Comparison of ENCODE assay signal across 8 mouse cellular contexts in the genomic region with DNA sequence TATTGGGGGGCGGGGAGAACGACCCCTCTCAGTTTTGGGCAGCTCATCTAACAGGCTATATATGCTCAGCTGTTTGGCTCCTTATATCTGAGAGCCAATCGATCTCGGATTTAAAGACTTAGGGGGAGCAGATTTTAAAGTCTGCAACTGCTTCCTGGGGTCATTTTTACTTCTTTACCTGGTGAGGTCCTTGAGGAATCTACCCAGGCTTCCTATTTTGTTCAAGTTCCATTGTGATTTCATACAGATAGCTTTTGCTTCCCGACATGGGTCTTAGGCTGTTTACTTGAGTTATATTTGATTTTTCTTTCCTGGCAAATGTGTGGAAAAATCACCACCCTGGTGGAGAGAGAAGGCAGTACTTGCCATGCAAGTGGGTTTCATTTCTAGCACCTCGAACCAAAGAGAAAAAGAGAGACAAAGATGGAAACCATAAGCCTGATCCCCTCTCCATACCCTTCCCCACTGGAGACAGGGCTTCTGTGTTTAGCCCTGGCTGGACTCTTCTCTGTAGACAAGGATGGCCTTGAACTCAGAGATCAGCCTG. TPM values are rescaled to one million over a fixed set of nuclear protein-coding genes. Genes with fewer than 3 reads are reported as not detected.
DNase-seq lines count a peak whose midpoint lies in the region; ATAC-seq and TF ChIP-seq lines count a peak whose summit lies in the region.

No protein-coding gene starts in this region.

- peak overlapping the region; percentile 95 for H3K4me2 ChIP-seq in forebrain, embryonic 15.5 days (replicated peaks)

- H3K4me1 ChIP-seq in erythroblast, embryonic 14.5 days (ENCODE audit: control insufficient read depth), result peaks cover 22% of the 10 kb centered on the region
- peaks cover 18% of the 10 kb centered on the region for H3K4me1 ChIP-seq in forebrain, embryonic 15.5 days
- peaks cover 9% of the 10 kb centered on the region for H3K4me1 ChIP-seq in thymus, adult 2 months (replicated peaks; ENCODE audit: control insufficient read depth, insufficient read depth, low read length)

- peak overlapping the region; percentile 82 for H3K4me3 ChIP-seq in erythroblast, embryonic 14.5 days (replicated peaks)
- H3K4me3 ChIP-seq in forebrain, embryonic 15.5 days, result peak overlapping the region; percentile 97
- H3K4me3 ChIP-seq in macrophage (ENCODE audit: inconsistent target), result peak overlapping the region; percentile 63
- H3K4me3 ChIP-seq in thymus, adult 2 months (ENCODE audit: control insufficient read depth, insufficient read depth, low read length), result no peak overlapping the region

- TF ChIP-seq POLR2A in thymus, adult 2 months (IDR thresholded peaks at IDR 0.05; ENCODE audit: control insufficient read depth, extremely low read depth, insufficient read depth, low read length, poor library complexity), result no peak

- WGBS in forebrain, embryonic 15.5 days, result 31% methylated on average over 6 of the region's 6 CpGs
- WGBS in macrophage (ENCODE audit: missing documents), result 26% methylated on average over 6 of the region's 6 CpGs
- WGBS in thymus, adult 2 months, result 28% methylated on average over 6 of the region's 6 CpGs

- H3K36me3 ChIP-seq in erythroblast, embryonic 14.5 days (ENCODE audit: control insufficient read depth), result no peaks in the 10 kb centered on the region
- H3K36me3 ChIP-seq in forebrain, embryonic 15.5 days, result 0 out of 2 replicates have a peak, but pooled peaks cover 2% of the 10 kb centered on the region
- H3K36me3 ChIP-seq in macrophage (ENCODE audit: inconsistent target), result no peaks in the 10 kb centered on the region
- H3K36me3 ChIP-seq in thymus, adult 2 months (ENCODE audit: control insufficient read depth, insufficient read depth, low read length), result no peaks in the 10 kb centered on the region

- no peaks in the 10 kb centered on the region for H3K9me3 ChIP-seq in erythroblast, embryonic 14.5 days (ENCODE audit: control insufficient read depth, low read length)
- no peaks in the 10 kb centered on the region for H3K9me3 ChIP-seq in forebrain, embryonic 15.5 days

- no peak for TF ChIP-seq CTCF in thymus, adult 2 months (IDR thresholded peaks at IDR 0.05; ENCODE audit: borderline replicate concordance, control insufficient read depth, extremely low read depth, insufficient read depth, low read length, poor library complexity)

- H3K9ac ChIP-seq in forebrain, embryonic 15.5 days (replicated peaks), result peak overlapping the region; percentile 94

- H3K79me2 ChIP-seq in macrophage (ENCODE audit: inconsistent target), result peaks cover 35% of the 10 kb centered on the region; the same call in 1 of the 2 replicates

- peak overlapping the region; percentile 95; the same call in 1 of the 2 replicates for H3K27ac ChIP-seq in forebrain, embryonic 15.5 days (replicated peaks)
- H3K27ac ChIP-seq in macrophage, result no peak overlapping the region
- H3K27ac ChIP-seq in thymus, adult 2 months (ENCODE audit: control insufficient read depth, insufficient read depth, low read length), result no peak overlapping the region

- ATAC-seq in erythroblast, adult 5-6 weeks (replicated peaks; ENCODE audit: low FRiP score, poor library complexity, severe bottlenecking), result no peak
- ATAC-seq in forebrain, embryonic 15.5 days (replicated peaks), result no peak

- peak; percentile 34 for DNase-seq in 416B (ENCODE audit: low read depth)
- DNase-seq in layer of hippocampus, postnatal 36 days, result no peak
- no peak for DNase-seq in left cerebral cortex, adult 9 months (ENCODE audit: low spot score in 2 of 2)
- DNase-seq in thymus, adult 2 months, result no peak

- H3K27me3 ChIP-seq in erythroblast, embryonic 14.5 days (ENCODE audit: control insufficient read depth), result peaks cover 36% of the 10 kb centered on the region
- H3K27me3 ChIP-seq in forebrain, embryonic 15.5 days, result no peaks in the 10 kb centered on the region
- H3K27me3 ChIP-seq in thymus, adult 2 months (ENCODE audit: control insufficient read depth, insufficient read depth, low read length), result no peaks in the 10 kb centered on the region

RNA-seq across cellular contexts. Expression of gene Slc7a6, which starts 1.4 kb away (rescaled TPM):
- polyA plus RNA-seq in erythroblast, embryonic 14.5 days (2012), result 0.03 and 0.06 TPM in 2 replicates
- 2.5 and 3.8 TPM in 2 replicates for total RNA-seq in erythroblast, adult 5-6 weeks (2015; ENCODE audit: low replicate concordance)
- 2.2 and 2.5 TPM in 2 replicates for total RNA-seq in erythroblast, adult 5-6 weeks (2017; ENCODE audit: low replicate concordance)
- polyA plus RNA-seq in forebrain, embryonic 15.5 days (2015; fragmentation: Nextera tagmentation; extraction: Ambion mirVana), result 62.2 and 69.2 TPM in 2 replicates
- 10 to 100 TPM in 13 of 26 experiments, 1 to 10 TPM in 13; 4.6 to 16.6 (median 9.9) TPM for total RNA-seq in macrophage (2018; cell fraction: chromatin; rRNA removed)
- total RNA-seq in macrophage (2018; cell fraction: cytosol; rRNA removed), result 1 to 10 TPM; 3.3 to 5.8 (median 4.6) TPM
- 10 to 100 TPM in 13 of 26 experiments, 1 to 10 TPM in 13; 3.4 to 26.8 (median 9.7) TPM for total RNA-seq in macrophage (2018; cell fraction: nucleus; rRNA removed)
- polyA plus RNA-seq in macrophage (2018), result 4.4 to 10.2 TPM (median 4.9 TPM) in 3 replicates
- total RNA-seq in layer of hippocampus, postnatal 36 days (2021), result 10 to 100 TPM; 22.2 to 32.7 TPM
- polyA plus RNA-seq in thymus, adult 2 months (2012; rRNA removed), result 96.3 and 103 TPM in 2 replicates

RNA-seq across cellular contexts. Expression of gene Pla2g15, which starts 19.8 kb away (rescaled TPM):
- 0.10 and 0.11 TPM in 2 replicates for polyA plus RNA-seq in erythroblast, embryonic 14.5 days (2012)
- 5.2 and 6.3 TPM in 2 replicates for total RNA-seq in erythroblast, adult 5-6 weeks (2015; ENCODE audit: low replicate concordance)
- 3.1 and 5.4 TPM in 2 replicates for total RNA-seq in erythroblast, adult 5-6 weeks (2017; ENCODE audit: low replicate concordance)
- polyA plus RNA-seq in forebrain, embryonic 15.5 days (2015; fragmentation: Nextera tagmentation; extraction: Ambion mirVana), result 16.6 and 20.1 TPM in 2 replicates
- 10 to 100 TPM in 23 of 26 experiments, 1 to 10 TPM in 3; 6.3 to 91.3 (median 35.9) TPM for total RNA-seq in macrophage (2018; cell fraction: chromatin; rRNA removed)
- 100 to 1,000 TPM in 25 of 26 experiments, 10 to 100 TPM in 1; 99.8 to 275 (median 173) TPM for total RNA-seq in macrophage (2018; cell fraction: cytosol; rRNA removed)
- total RNA-seq in macrophage (2018; cell fraction: nucleus; rRNA removed), result 100 to 1,000 TPM in 25 of 26 experiments, 10 to 100 TPM in 1; 43.3 to 265 (median 215) TPM
- 132 to 176 TPM (median 135 TPM) in 3 replicates for polyA plus RNA-seq in macrophage (2018)
- total RNA-seq in layer of hippocampus, postnatal 36 days (2021), result 10 to 100 TPM; 23.8 to 26.0 TPM
- polyA plus RNA-seq in thymus, adult 2 months (2012; rRNA removed), result 17.4 and 18.2 TPM in 2 replicates

RNA-seq across cellular contexts. Expression of gene Esrp2, which starts 33.2 kb away (rescaled TPM):
- polyA plus RNA-seq in erythroblast, embryonic 14.5 days (2012), result 0.02 TPM in 1 of 2 replicates, not detected in the other
- not detected in 2 replicates for total RNA-seq in erythroblast, adult 5-6 weeks (2015; ENCODE audit: low replicate concordance)
- not detected in 2 replicates for total RNA-seq in erythroblast, adult 5-6 weeks (2017; ENCODE audit: low replicate concordance)
- polyA plus RNA-seq in forebrain, embryonic 15.5 days (2015; fragmentation: Nextera tagmentation; extraction: Ambion mirVana), result 0.06 and 0.23 TPM in 2 replicates
- not detected for total RNA-seq in macrophage (2018; cell fraction: chromatin; rRNA removed)
- total RNA-seq in macrophage (2018; cell fraction: cytosol; rRNA removed), result under 1 TPM in 1 of 26 experiments, not detected in 25; 0.10 TPM
- not detected for total RNA-seq in macrophage (2018; cell fraction: nucleus; rRNA removed)
- polyA plus RNA-seq in macrophage (2018), result not detected in 3 replicates
- total RNA-seq in layer of hippocampus, postnatal 36 days (2021), result not detected
- 24.5 and 29.9 TPM in 2 replicates for polyA plus RNA-seq in thymus, adult 2 months (2012; rRNA removed)

RNA-seq across cellular contexts. Expression of gene Slc7a6os, which starts 40.7 kb away (rescaled TPM):
- 1.2 and 1.4 TPM in 2 replicates for polyA plus RNA-seq in erythroblast, embryonic 14.5 days (2012)
- total RNA-seq in erythroblast, adult 5-6 weeks (2015; ENCODE audit: low replicate concordance), result 3.3 and 23.6 TPM in 2 replicates
- total RNA-seq in erythroblast, adult 5-6 weeks (2017; ENCODE audit: low replicate concordance), result 14.6 and 19.7 TPM in 2 replicates
- polyA plus RNA-seq in forebrain, embryonic 15.5 days (2015; fragmentation: Nextera tagmentation; extraction: Ambion mirVana), result 41.1 and 43.8 TPM in 2 replicates
- 100 to 1,000 TPM in 1 of 26 experiments, 10 to 100 TPM in 25; 47.2 to 110 (median 65.9) TPM for total RNA-seq in macrophage (2018; cell fraction: chromatin; rRNA removed)
- total RNA-seq in macrophage (2018; cell fraction: cytosol; rRNA removed), result 10 to 100 TPM; 16.5 to 30.5 (median 23.5) TPM
- 100 to 1,000 TPM in 2 of 26 experiments, 10 to 100 TPM in 24; 34.0 to 117 (median 67.3) TPM for total RNA-seq in macrophage (2018; cell fraction: nucleus; rRNA removed)
- polyA plus RNA-seq in macrophage (2018), result 28.1 to 38.1 TPM (median 29.3 TPM) in 3 replicates
- total RNA-seq in layer of hippocampus, postnatal 36 days (2021), result 10 to 100 TPM; 23.5 to 23.9 TPM
- 44.9 and 45.5 TPM in 2 replicates for polyA plus RNA-seq in thymus, adult 2 months (2012; rRNA removed)

RNA-seq across cellular contexts. Expression of gene Prmt7, which starts 40.7 kb away (rescaled TPM):
- polyA plus RNA-seq in erythroblast, embryonic 14.5 days (2012), result 0.36 and 0.73 TPM in 2 replicates
- total RNA-seq in erythroblast, adult 5-6 weeks (2015; ENCODE audit: low replicate concordance), result 0.77 and 3.1 TPM in 2 replicates
- 3.2 and 7.5 TPM in 2 replicates for total RNA-seq in erythroblast, adult 5-6 weeks (2017; ENCODE audit: low replicate concordance)
- polyA plus RNA-seq in forebrain, embryonic 15.5 days (2015; fragmentation: Nextera tagmentation; extraction: Ambion mirVana), result 50.5 and 52.9 TPM in 2 replicates
- total RNA-seq in macrophage (2018; cell fraction: chromatin; rRNA removed), result 10 to 100 TPM in 24 of 26 experiments, 1 to 10 TPM in 2; 6.7 to 66.1 (median 20.5) TPM
- 10 to 100 TPM in 15 of 26 experiments, 1 to 10 TPM in 11; 6.6 to 15.0 (median 10.6) TPM for total RNA-seq in macrophage (2018; cell fraction: cytosol; rRNA removed)
- 10 to 100 TPM in 18 of 26 experiments, 1 to 10 TPM in 8; 5.4 to 55.3 (median 12.9) TPM for total RNA-seq in macrophage (2018; cell fraction: nucleus; rRNA removed)
- polyA plus RNA-seq in macrophage (2018), result 9.7 to 30.4 TPM (median 17.5 TPM) in 3 replicates
- total RNA-seq in layer of hippocampus, postnatal 36 days (2021), result 10 to 100 TPM; 33.8 to 36.8 TPM
- 34.0 and 36.7 TPM in 2 replicates for polyA plus RNA-seq in thymus, adult 2 months (2012; rRNA removed)

Comparison
In these comparisons a context has a peak if more than half of its experiments do, and no peak if none do; other contexts are left out.
1. RNA of gene Pla2g15, which starts 19.8 kb away (polyA plus RNA-seq): 132 to 176 TPM in macrophage, 16.6 to 20.1 TPM in forebrain, embryonic 15.5 days and 17.4 to 18.2 TPM in thymus, adult 2 months; 0.10 to 0.11 TPM in erythroblast, embryonic 14.5 days; every median in the first group is over 10 times any median in the second.
2. RNA of gene Esrp2, which starts 33.2 kb away (polyA plus RNA-seq): 24.5 to 29.9 TPM in thymus, adult 2 months; 0.06 to 0.23 TPM in forebrain, embryonic 15.5 days, 0.02 TPM in erythroblast, embryonic 14.5 days and not detected in macrophage; every median in the first group is over 10 times any median in the second.